Mouse (Mus musculus): ENCODE measurements around the gene 4931409K22Rik.

DNA sequence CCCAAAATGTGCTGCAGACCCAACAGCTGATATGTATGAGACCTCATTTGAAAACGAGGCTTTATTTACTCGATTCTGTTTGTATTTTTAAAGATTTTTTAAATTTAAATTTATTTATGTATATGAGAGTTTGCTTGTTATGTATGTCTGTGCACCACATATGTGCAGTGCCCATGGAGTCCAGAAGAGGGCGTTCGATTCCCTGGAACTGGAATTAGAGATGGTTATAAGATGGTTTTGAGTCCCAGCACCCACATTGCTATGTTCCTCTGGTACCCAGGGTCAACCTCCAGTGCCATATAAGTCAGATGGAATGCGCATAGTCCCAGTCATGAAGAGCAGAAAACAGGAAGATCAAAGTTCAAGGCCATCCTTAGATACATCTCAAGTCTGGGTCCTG lies 22.3 kb downstream of the 4931409K22Rik start:
- TF ChIP-seq TCF12 (IDR thresholded peaks at IDR 0.05; ENCODE audit: low read depth, low read length) = no peak
- TF ChIP-seq USF2 (conservative IDR thresholded peaks at IDR 0.05; ENCODE audit: low read depth, low read length) = no peak
- TF ChIP-seq CTCF (conservative IDR thresholded peaks at IDR 0.05 in 1 of 2, IDR thresholded peaks at IDR 0.05 in 1 of 2; ENCODE audit: low read depth in 2 of 2, low read length in 2 of 2) = peak in 1 of 2 experiments; percentile 39; a peak in 2 of 4 replicates
- TF ChIP-seq UBTF (IDR thresholded peaks at IDR 0.05; ENCODE audit: low read depth, low read length) = no peak
- no peak for TF ChIP-seq POLR2A (IDR thresholded peaks at IDR 0.05; ENCODE audit: low read depth, low read length)
- no peak for TF ChIP-seq NELFE (IDR thresholded peaks at IDR 0.05; ENCODE audit: low read depth, low read length)
- TF ChIP-seq ZNF384 (IDR thresholded peaks at IDR 0.05; ENCODE audit: low read depth, low read length) = no peak
- TF ChIP-seq ZC3H11A (IDR thresholded peaks at IDR 0.05; ENCODE audit: low read depth, low read length) = no peak

Measured in CH12.LX (cell line).